8 mouse cellular contexts compared by ENCODE assay signal in genomic region chr2:165594907-165595675, GRCm38 (mm10). TPM values are rescaled to one million over a fixed set of nuclear protein-coding genes. Genes with fewer than 3 reads are reported as not detected.
DNase-seq lines count a peak whose midpoint lies in the region; ATAC-seq lines count a peak whose summit lies in the region.

Gene Eya2, plus strand, starts transcription at chr2:165595032.

- H3K27me3 ChIP-seq in liver, embryonic 12.5 days (replicated peaks): peaks cover 67% of the 10 kb centered on the region
- peaks cover 25% of the 10 kb centered on the region for H3K27me3 ChIP-seq in embryonic facial prominence, embryonic 13.5 days
- peaks cover 58% of the 10 kb centered on the region for H3K27me3 ChIP-seq in hindbrain, embryonic 10.5 days (ENCODE audit: insufficient read depth, poor library complexity, severe bottlenecking)
- peaks cover 53% of the 10 kb centered on the region for H3K27me3 ChIP-seq in midbrain, embryonic 12.5 days

- H3K9me3 ChIP-seq in liver, embryonic 12.5 days (replicated peaks): no peaks in the 10 kb centered on the region
- H3K9me3 ChIP-seq in embryonic facial prominence, embryonic 13.5 days: no peaks in the 10 kb centered on the region
- 0 out of 2 replicates have a peak, but pooled peaks cover 9% of the 10 kb centered on the region for H3K9me3 ChIP-seq in hindbrain, embryonic 10.5 days
- peaks cover 5% of the 10 kb centered on the region; the same call in 1 of the 2 replicates for H3K9me3 ChIP-seq in midbrain, embryonic 12.5 days

- peak within 1 kb of the TSS; percentile 57 for H3K4me2 ChIP-seq in liver, embryonic 12.5 days
- H3K4me2 ChIP-seq in embryonic facial prominence, embryonic 13.5 days: peak within 1 kb of the TSS; percentile 92
- H3K4me2 ChIP-seq in midbrain, embryonic 12.5 days (replicated peaks): peak within 1 kb of the TSS; percentile 100

- no peak for DNase-seq in liver
- DNase-seq in hindbrain, embryonic 10.5 days (ENCODE audit: low spot score): peak; percentile 63
- no peak for DNase-seq in B cell, adult 2 months
- DNase-seq in cerebellum, adult 8-10 months: no peak
- DNase-seq in cerebellum, adult 9-11 months: no peak

- peak within 1 kb of the TSS; percentile 34 for H3K4me3 ChIP-seq in liver, embryonic 12.5 days
- H3K4me3 ChIP-seq in embryonic facial prominence, embryonic 13.5 days: peak within 1 kb of the TSS; percentile 74
- H3K4me3 ChIP-seq in hindbrain, embryonic 10.5 days: peak within 1 kb of the TSS; percentile 81
- H3K4me3 ChIP-seq in midbrain, embryonic 12.5 days: peak within 1 kb of the TSS; percentile 65

- no peak within 1 kb of the TSS for H3K9ac ChIP-seq in liver, embryonic 12.5 days
- H3K9ac ChIP-seq in embryonic facial prominence, embryonic 13.5 days: peak within 1 kb of the TSS; percentile 89
- peak within 1 kb of the TSS; percentile 70 for H3K9ac ChIP-seq in midbrain, embryonic 12.5 days (replicated peaks)

- 2% methylated on average over 81 of the region's 83 CpGs for WGBS in liver, embryonic 12.5 days (ENCODE audit: insufficient replicate concordance)
- under 1% methylated on average over 71 of the region's 83 CpGs for WGBS in embryonic facial prominence, embryonic 13.5 days
- under 1% methylated on average over 83 of the region's 83 CpGs for WGBS in hindbrain, embryonic 10.5 days
- WGBS in midbrain, embryonic 12.5 days: under 1% methylated on average over 59 of the region's 83 CpGs

- H3K27ac ChIP-seq in liver, embryonic 12.5 days: no peak within 1 kb of the TSS
- H3K27ac ChIP-seq in embryonic facial prominence, embryonic 13.5 days: peak within 1 kb of the TSS; percentile 83
- H3K27ac ChIP-seq in hindbrain, embryonic 10.5 days: peak within 1 kb of the TSS; percentile 92
- peak within 1 kb of the TSS; percentile 4; the same call in 1 of the 2 replicates for H3K27ac ChIP-seq in midbrain, embryonic 12.5 days (replicated peaks)

- ATAC-seq in liver, embryonic 12.5 days: no peak
- ATAC-seq in embryonic facial prominence, embryonic 13.5 days (ENCODE audit: insufficient number of reproducible peaks, insufficient read depth, low FRiP score, low TSS enrichment, low read depth): peak; percentile 60
- ATAC-seq in midbrain, embryonic 12.5 days (ENCODE audit: low FRiP score, low read depth): peak; percentile 41; the same call in 1 of the 2 replicates

- no peaks in the 10 kb centered on the region for H3K4me1 ChIP-seq in liver, embryonic 12.5 days
- peaks cover 48% of the 10 kb centered on the region for H3K4me1 ChIP-seq in embryonic facial prominence, embryonic 13.5 days
- peaks cover 48% of the 10 kb centered on the region for H3K4me1 ChIP-seq in hindbrain, embryonic 10.5 days (replicated peaks)
- peaks cover 30% of the 10 kb centered on the region for H3K4me1 ChIP-seq in midbrain, embryonic 12.5 days

- H3K36me3 ChIP-seq in liver, embryonic 12.5 days: no peaks in the 10 kb centered on the region
- H3K36me3 ChIP-seq in embryonic facial prominence, embryonic 13.5 days: no peaks in the 10 kb centered on the region
- no peaks in the 10 kb centered on the region for H3K36me3 ChIP-seq in hindbrain, embryonic 10.5 days
- no peaks in the 10 kb centered on the region for H3K36me3 ChIP-seq in midbrain, embryonic 12.5 days

RNA-seq across cellular contexts. Expression of gene Eya2, which starts in this region (rescaled TPM):
- polyA plus RNA-seq in liver, embryonic 12.5 days (2016; fragmentation: Nextera tagmentation; extraction: Ambion mirVana): 0.07 and 0.36 TPM in 2 replicates
- 22.1 and 34.0 TPM in 2 replicates for polyA plus RNA-seq in embryonic facial prominence, embryonic 13.5 days (2015; fragmentation: Nextera tagmentation; extraction: Ambion mirVana)
- 28.1 and 32.8 TPM in 2 replicates for polyA plus RNA-seq in hindbrain, embryonic 10.5 days (2016; fragmentation: Nextera tagmentation; extraction: Ambion mirVana)
- polyA plus RNA-seq in midbrain, embryonic 12.5 days (2016; fragmentation: Nextera tagmentation; extraction: Ambion mirVana): 4.5 and 7.2 TPM in 2 replicates
